Mouse (Mus musculus) cerebellum, adult 11-12 months (tissue): ENCODE measurements around the gene BC024978.

Experiments used
- DNase-seq: peaks from one replicate; pipeline ENCODE4 v3.0.0; 2022

The BC024978 gene

DNA sequence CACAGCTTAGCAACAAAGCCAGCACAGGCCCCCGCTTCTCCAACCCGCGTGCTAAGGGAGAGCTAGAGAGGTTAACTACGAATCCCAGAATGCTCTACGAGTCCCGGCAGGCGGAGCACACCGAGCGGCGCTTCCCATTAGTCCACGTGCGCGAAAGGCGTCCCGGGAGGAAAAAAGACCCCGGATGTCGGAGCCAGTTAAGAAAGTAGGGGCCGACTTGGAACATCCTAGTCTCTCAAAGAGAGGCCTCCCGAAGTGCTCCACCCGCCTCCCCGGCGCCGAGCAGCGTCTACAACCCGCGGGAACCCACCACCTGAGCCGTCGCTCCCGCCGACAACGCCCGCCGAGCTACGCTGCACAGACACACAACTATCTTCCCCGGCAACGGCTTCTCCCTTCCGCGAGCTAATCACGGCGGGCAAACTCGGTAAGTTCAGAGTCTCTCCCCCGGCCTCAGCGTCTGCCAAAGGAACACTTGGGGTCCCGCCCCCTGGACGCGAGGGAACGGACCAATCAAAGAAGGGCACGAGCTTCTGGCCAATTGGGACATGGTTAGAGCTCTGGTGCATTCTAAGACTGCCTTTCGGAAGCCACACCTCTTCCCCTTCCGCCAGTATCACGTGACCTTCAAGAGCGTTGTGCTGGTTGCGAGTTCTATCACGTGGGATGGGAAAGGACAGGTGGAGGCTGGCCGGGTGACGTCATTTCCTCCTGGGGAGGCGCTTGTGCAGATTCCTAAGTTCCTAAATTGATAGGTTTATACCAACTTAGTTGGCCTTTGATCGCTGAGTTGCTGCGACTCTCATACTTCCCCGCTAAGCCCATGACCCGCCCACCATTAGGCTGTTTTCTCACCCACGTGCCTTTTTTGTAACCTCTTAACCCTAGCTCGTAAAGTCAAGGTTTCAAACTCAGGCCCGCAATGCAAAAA lies at the start of gene BC024978, which contains the start of gene Snrpa:
Gene BC024978, plus strand, starts transcription at position 101 of the 931 bp plus-strand sequence.
Gene Snrpa, minus strand, starts transcription at position 591 of the 931 bp plus-strand sequence.
- peak; percentile 99 for DNase-seq

DNA sequence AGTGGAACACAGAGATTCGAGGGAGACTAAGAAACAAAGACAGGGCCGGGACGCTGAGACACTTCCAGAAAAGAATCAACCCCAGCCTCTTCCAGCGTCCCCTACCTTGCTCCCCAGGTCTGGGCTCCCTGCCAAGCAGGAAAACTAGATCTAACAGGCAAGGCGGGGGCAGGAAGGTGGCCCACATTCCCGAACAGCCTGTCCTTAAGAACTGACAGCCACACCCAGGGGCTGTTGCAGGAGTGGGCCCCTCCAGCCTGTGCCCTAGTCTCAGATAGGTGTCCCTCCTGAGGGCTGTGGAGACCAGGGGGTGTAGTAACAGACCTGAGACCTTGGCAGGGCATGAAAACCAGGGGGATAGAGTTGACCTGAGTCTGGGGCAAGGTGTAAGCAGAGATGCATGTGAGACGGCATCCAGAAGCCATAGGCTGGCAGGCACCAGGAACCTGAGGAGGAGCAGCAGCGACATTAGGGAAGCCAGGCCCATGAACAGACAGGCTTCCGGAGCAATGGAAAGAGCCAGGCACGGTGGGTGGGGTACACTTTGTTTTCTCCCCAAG lies 42.3 kb upstream of the BC024978 start, which contains the start of gene Cyp2t4:
Gene Cyp2t4, plus strand, starts transcription at position 510 of the 560 bp plus-strand sequence.
- DNase-seq: peak; percentile 28

DNA sequence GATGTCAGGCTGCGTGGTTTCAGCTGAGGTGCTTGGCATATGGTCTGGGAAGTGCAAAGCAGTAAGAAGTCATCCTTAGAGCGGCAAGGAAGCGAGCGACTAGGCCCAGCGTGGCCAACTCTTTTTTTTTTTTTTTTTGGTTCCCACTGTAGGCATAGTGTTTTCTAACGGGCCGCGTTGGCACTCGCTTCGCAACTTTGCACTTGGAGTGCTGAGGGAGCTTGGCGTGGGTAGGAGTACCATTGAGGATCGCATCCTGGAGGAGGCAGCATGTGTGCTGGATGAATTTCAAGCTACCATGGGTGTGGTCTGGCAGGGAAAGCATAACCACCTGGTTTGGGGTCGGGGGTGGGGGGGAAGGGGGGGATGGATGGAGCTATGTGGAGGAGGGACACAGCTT lies 39.6 kb upstream of the BC024978 start:
- DNase-seq: peak; percentile 29

DNA sequence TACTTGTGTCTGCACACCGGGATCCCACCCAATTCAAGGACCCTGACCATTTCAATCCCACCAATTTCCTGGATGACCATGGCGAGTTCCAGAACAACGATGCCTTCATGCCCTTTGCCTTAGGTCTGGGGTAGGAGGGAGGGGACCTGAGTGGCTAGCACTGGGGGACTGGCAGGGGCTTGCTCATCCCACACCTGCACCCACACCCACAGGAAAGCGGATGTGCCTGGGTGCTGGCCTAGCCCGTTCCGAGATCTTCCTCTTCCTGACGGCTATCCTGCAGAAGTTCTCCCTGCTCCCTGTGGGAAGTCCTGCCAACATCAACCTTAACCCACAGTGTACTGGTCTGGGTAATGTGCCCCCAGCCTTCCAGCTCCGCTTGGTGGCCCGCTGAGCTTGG lies 37.4 kb upstream of the BC024978 start:
- DNase-seq: peak; percentile 24

DNA sequence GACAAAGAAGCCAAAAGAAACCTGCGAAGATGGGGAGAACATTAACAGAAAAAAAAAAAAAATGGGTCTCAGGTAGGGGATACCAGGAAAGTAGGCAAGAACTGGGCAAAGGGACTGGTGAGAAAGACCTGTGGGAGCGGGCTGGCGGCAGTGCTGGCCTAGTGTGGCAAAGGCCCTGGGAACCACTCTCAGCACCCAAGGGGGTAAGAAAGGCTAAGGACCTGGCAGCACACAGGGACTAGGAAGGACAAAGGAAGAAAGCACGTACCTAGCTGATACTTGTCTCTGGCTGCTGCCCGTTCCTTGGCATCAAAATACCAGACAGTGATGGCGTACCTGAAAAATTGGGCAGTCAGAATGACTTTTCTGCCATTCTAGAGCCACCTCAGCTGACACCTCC lies 36.3 kb upstream of the BC024978 start:
- peak; percentile 39 for DNase-seq

DNA sequence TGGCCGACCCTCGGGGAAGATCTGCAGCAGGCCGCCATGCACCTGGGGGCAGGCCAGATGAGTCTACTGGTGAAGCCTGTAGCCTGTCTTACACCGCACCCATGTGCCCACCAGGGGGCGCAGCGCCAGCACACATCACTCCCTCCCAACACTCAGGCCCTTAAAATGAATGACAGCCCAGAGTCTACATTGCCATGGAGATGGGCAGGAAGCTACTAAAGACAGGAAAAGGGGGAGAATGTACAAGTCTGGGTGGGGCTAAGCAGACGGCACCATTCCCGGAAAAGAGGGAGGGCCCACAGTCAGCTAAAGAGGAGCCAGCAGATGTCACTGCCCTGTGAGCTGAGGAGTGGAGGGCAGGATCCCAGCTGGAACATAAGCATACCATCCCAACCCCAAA lies 35.7 kb upstream of the BC024978 start:
- peak; percentile 88 for DNase-seq

DNA sequence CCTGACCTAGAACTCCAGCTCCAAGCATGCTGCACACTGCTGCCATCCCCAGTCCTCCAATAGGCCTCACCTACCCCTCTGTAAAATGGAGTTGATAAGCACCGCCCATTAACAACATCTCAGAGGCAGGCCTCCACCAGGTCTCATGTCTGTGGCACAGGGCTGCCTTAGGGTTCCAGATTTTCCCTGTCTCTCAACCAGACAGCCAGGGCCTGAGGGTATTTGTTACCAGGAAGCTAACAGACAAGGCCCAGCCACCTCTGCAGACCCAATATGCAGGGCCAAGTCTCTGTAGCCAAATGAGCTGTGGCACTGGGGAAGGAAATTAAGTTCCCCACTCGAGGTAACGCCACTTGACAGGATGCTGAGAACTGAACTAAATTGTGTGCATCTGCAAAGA lies 34.7 kb upstream of the BC024978 start:
- peak; percentile 14 for DNase-seq

DNA sequence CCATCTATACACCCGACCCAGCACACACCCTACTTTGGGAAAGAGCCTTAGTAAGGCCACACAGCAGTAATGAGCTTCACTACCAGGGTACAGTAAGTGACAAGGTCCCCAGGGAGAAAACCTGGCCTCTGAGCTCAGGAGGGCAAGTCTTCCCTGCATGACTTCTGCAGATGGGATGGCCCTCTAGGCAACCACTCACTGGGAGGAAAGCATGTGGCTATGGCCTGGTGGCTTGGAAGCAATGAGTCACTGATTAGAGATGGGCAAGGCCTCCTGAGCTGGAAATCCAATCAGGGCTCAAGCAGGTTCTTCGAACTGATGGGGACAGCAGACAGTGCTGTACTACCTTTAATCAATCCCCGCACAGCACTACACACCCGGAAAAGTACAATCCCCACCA lies 33.8 kb upstream of the BC024978 start:
- DNase-seq: peak; percentile 30

DNA sequence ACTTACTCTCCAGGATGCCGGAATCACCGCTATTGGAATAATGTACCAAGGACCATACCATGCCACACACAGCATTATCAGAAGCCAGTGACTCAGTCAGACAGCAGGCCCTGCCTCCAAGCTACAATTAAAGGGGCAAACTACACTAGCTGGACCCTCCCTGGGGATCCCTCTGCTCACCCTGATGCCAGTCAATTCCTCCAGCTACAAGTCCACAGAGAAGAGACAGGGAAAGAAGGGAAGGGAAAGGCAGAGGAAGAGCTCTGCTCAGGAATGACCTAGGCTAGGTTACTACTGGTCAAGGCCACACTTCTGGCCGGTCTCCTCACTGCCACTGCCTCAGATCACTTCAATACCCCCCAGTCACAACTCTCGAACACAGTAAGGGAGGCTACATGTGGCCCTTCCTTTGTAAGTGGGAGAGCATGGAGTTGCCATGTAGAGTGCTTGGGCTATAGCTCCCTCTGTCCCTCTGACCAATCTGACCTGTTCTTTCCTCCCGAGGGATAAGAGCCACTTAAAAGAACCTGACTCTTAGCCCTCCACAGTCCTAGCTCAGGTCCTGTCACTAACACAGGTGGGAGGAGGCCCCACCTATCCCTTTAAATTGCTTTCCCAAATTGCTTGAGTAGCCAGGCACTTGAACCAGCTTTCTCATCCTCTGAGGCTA lies 32.7 kb upstream of the BC024978 start:
- DNase-seq: no peak

DNA sequence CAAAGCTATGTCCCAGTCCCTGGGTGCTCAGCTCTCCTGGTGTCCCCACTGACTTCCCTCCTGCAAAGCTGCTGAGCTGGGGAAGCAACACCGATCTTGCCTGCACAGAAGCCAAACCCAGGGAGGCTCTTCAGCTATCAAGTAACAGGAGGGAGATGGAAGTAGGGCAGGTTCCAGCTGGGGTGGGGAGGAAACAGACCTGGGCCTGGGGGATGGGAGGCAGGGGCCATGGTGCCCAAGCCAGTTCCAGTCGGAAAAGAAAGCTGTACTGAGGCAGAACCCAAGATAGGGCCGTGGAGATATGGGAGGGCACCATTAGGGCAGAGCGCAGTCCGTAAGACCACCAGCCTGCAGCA lies 32.2 kb upstream of the BC024978 start:
- peak; percentile 39 for DNase-seq

DNA sequence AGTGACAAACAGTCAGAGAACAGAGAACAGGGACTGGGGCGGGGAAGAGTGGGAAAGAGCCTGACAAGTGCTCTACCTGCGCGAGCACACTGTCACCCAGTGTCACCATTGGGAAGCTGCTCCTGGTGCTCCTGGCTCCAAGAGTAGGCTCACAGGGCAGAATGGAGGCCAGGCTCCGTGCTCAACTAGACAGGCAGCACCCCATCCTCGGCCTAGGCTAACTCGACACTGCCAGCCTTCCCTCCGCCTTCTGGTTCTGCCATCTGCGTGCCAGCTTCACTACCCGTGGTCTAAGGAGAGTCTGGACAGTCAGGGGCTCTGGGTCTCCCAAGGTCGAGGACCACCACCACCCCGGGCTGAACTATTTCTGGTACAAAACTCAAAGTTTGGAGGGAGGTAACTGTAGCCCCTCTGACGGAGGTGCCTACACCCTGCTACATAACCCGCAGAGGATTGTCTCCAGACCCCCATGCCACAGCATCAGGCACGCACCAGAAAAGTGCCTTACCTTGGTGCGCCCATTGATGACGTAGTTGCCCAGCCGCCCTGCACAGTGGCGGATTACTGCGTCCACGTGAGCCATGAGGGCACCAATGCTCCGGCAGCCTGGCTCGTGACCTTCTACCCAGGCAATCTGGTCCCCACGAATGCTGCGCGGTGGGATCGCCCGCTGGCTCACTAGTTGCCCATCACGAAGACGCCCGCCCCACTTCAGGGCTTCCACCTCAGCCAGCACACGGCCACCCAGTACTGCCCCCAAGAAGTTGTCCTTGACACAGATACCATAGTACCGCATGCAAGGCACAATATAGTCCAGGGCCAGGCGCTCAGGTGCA lies 31.3 kb upstream of the BC024978 start:
- peak; percentile 79 for DNase-seq

DNA sequence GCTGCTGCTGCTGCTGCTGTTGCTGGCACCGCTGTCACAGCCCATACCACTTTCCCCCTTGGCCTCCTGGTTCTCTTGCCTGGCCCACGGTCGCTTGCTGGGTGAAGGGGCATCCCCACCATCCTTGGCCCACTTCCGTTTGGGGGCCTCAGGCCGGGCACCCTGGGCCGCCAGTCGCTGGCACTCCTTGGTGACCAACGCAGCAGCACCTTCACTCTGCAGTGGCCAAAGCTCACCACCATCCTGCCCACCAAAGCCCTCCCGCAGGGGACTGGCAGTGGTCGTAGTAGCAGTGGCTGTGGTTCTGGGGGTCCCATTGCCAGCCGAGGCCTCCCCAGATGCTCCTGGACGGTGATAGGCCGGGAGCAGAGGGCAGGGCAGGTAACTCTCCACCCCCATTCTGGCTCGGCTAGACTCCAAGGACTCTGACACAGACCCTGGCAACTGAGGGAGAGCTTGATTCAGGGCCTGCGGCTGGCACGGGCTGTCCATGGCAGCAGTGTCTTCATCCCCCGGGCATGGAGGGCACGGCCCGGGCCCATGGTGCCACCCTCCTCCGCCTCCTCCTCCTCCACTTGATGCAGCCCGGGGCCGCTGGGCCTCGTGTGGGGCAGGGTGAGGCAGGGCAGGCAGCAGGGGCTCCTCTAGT lies 30.4 kb upstream of the BC024978 start:
- peak; percentile 80 for DNase-seq

DNA sequence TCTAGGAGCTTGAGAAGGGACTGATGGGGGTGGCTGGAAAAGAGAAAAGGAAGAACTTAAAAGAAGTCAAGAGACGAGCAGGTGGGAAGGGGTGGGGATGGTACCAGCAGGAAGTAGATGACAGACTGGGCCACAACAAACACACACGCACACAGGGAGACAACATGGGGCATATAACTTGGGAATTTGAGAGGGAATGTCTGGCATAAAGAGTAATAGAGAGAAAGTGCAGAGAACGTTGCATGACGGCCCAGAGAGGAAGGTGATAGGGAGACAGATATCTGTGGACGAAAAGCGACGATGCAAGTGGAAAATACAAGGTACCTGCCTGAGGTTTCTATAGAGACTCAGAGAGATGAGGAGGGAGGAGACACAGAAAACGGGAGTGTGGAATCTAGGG lies 29.9 kb upstream of the BC024978 start:
- DNase-seq: no peak

DNA sequence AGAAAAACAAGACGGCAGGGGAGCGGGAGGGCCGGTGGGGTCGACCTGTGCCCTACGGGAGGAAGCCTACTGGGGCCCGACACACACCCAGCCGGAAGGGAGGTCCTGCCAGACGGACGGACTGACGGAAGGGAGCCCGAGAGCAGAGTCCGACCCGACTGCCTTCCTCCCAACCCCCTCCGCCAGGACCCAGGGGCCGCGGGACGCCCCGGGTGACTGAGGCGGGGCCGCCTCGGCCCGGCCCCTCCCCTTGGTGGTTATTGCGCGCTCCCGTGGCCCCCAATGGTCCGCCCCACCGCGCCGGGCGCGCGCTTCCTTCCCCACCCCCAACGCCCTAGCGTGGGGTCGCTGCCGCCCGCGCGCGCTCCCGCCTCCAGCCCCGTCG lies 29.4 kb upstream of the BC024978 start:
- peak; percentile 85 for DNase-seq

DNA sequence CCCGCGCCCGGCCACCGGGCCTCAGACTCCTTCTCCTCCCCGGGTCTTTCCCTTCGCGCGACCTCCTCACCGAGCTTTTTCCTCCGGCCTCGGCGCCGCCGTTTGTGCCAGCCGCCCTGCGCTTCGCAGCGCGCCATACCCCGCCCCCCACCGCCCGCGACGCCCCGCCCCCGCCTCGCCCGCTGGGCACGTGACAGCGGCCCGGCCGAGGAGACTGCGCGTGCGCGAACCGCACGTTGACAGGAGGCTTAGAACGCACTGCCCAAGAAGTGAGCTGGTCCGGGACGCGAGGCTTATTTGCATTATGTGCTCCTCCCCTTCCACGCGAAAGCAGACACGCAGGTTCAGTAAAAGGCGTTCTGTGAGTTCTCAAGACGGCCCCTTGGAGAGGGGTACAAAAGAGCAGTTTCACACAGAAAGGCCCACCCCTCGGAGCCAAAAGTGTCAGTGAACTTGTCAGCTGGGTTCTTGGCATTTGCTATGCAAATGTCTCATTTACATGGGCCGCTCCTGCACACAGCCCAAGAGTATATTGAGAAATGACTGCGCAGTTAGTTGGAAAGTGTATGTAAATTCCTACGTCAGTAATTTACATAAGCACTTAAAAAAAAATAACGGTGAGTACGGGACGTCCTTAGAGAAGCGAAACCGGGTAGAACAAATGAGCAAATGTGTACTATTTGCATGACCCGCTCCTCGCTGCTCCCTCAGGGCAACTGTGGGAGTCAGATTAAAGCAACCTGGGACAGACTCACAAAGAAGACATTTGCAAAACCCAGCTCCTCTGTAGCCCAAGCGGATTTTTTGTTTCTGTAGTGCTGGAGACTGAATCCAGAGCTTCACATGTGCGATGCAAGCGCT lies 28.7 kb upstream of the BC024978 start, which contains the start of gene Egln2:
Gene Egln2, minus strand, starts transcription at position 189 of the 861 bp plus-strand sequence.
- DNase-seq: peak; percentile 95

DNA sequence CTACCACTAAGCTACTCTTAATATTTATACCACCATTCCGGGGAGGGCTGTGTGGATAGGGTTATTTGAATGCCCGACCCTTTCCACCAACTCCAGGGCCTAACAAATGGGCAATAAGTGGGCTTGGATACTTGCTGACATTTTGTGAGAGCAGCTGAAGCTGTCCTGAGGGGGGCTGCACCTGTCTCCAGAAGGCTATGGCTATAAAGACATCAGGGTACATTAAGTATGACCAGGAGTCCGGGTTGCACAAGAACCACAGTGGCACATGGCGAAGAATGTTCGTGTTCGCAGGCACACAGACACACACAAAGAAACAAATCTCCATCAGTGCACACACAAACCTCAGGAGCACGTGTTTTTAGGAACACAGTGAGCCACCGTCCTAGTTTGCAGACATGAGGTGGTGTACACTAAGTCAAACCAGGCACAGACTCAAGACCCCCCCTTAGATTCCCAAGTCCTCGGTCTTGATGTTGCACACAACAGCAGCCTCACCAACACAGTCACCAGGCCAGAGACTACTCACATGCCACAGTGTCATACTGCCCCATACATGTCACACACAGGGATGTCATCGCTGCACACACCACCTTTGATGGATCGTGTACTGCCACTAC lies 28.0 kb upstream of the BC024978 start:
- peak; percentile 57 for DNase-seq

DNA sequence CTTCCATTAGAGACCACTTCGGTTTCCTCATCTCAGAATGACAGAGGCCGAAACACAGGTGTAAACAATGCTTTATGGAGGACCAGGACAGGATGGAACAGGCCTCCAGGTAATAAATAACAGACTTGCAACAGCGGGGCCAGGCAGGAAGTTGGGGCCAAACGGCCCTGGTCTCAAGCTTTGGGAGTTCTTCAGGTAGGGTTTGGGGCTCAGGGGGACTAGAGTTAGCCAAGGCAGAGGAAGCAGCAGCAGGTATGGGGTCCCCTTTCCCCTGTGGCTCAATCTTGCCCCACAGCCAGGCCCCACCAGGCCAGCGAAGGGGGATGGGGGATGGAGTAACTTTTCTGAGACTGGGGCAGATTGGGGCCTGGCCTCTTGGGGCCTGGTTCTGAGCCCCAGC lies 27.2 kb upstream of the BC024978 start:
- DNase-seq: peak; percentile 50

DNA sequence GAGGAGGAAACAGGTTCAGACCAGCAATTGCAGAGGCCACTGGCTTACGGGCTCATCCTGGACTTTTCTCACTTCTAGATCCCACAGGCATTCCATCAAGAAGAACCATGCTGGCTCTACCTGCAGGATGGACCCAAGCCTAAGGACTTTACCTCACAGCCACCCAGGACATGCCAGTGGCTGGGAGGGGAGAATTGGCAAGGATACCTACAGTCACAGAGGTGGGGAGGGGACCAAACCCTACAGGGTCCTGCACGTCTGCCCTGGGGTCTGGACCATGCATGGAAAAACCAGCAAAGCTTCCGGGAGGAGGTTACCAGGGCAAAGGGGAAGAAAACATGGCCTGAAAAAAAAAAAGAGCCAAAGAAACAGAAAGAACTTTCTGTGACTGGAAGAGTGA lies 24.6 kb upstream of the BC024978 start:
- peak; percentile 21 for DNase-seq

DNA sequence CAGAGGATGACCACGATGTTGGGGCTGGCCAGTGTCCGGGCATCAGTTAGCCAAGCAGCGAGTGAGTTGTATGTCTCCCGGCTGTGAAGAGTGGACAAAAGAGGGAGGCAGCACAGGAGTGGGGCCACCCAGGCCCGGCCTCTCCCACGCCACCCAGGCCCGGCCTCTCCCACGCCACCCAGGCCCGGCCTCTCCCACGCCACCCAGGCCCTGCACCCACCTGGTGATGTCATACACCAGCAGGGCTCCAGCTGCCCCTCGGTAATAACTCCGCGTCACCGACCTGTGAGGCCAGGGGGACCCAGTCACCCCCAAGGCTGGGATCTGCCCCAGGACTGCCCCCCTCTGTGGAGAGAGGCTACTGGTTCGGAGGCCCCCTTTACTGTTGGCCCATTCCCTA lies 21.1 kb upstream of the BC024978 start:
- DNase-seq: peak; percentile 37

DNA sequence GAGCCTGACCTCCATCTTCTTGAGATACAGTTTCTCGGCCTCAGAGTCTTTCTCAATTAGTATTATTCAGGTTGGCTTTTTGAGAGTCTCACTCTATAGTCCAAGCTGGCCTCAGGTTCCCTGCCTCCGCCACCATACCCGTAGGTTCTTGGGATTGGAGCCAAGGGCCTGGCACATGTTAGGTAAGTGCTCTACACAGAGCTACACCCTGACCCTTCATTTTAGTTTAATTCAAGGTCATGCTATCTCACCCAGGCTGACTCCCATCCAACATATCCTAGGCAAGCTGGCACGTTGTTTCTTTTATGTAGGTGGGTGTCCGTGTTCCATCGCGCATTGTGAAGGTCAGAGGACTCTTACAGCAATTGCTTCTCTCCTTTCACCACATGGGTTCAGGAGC lies 20.7 kb upstream of the BC024978 start:
- DNase-seq: no peak

DNA sequence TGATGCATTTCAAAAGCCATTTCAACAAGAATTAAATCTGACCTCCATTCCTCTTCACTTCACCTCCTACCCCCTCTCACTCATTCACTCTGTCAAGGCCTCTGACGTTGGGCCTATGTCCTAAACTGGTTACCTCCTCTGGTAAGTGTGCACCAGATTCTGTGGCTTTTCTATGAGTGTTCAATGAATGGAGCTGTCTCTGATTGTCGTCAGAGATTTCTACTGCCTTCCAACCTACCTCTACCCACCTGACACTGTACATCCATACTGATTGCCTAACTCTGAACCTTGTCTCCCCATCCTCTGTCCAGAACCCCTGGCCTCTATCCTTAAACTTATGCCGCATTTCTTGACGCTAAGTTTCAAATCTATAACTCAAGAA lies 17.6 kb upstream of the BC024978 start:
- DNase-seq: no peak
